Mouse (Mus musculus) 3T3-L1 (cell line): Measurements from ENCODE around the gene Zfp947.
"Not testable (repeated sequence)": the region's sequence is repeated elsewhere in the genome, so short reads cannot be mapped to it uniquely, and the experiment has no call there.

Experiments used
- DNase-seq: peaks from one replicate; pipeline ENCODE4 v3.0.0-alpha.2; 2015; ENCODE audit warnings: low read depth, low spot score

Zfp947 gene

GRCm38 (mm10) chr17:22165722-22166294, at the start of gene Zfp947:
TSS of gene Zfp947 (minus strand) at chr17:22166190.
- peak; percentile 83 for DNase-seq

- DNase-seq = peak; percentile 15
Measured at GRCm38 (mm10) chr17:22165304-22165703, 686 bp downstream of the Zfp947 start.

GRCm38 (mm10) chr17:22153951-22154350, 12.0 kb downstream of the Zfp947 start:
- DNase-seq = not testable (repeated sequence)

- DNase-seq = no peak
Measured at GRCm38 (mm10) chr17:22118770-22119169, 47.2 kb downstream of the Zfp947 start.
